Mouse (Mus musculus): ENCODE data around the gene Vps53. TPM values are rescaled to one million over a fixed set of nuclear protein-coding genes. Genes with fewer than 3 reads are reported as not detected.
A peak's percentile ranks its signal among the peaks of the same experiment; 100 is the strongest.
"Not testable (repeated sequence)": the region's sequence is repeated elsewhere in the genome, so short reads cannot be mapped to it uniquely, and the experiment has no call there.

Vps53 gene
- polyA plus RNA-seq, 1 experiment from 2014 or later, result 34.5 TPM

GRCm38 (mm10) chr11:76008162-76008561 lies 171.3 kb downstream of the Vps53 start:
- ATAC-seq (ENCODE audit: insufficient read depth) (no peak), DNase-seq (no peak)
- 71% methylated on average over 2 of the region's 2 CpGs for WGBS
- no peak overlapping the region for H3K27ac ChIP-seq (ENCODE audit: low read depth)
- no peak for TF ChIP-seq CTCF (IDR thresholded peaks at IDR 0.05; ENCODE audit: low read depth)
- no peak overlapping the region for H3K9ac ChIP-seq
- no peak overlapping the region for H3K4me3 ChIP-seq (ENCODE audit: low read depth, low read length)
- no peaks in the 10 kb centered on the region for H3K4me1 ChIP-seq (ENCODE audit: insufficient read depth)
- H3K9me3 ChIP-seq (ENCODE audit: low read depth, low read length), result no peaks in the 10 kb centered on the region
- H3K36me3 ChIP-seq (ENCODE audit: insufficient read depth), result no peaks in the 10 kb centered on the region
- H3K4me2 ChIP-seq, result no peak overlapping the region
- H3K27me3 ChIP-seq (ENCODE audit: insufficient read depth, low read length), result no peaks in the 10 kb centered on the region

GRCm38 (mm10) chr11:76004276-76004675 lies 175.2 kb downstream of the Vps53 start:
- not testable (repeated sequence) for H3K27ac ChIP-seq (ENCODE audit: low read depth); H3K4me3 ChIP-seq (ENCODE audit: low read depth, low read length); H3K4me1 ChIP-seq (ENCODE audit: insufficient read depth); H3K27me3 ChIP-seq (ENCODE audit: insufficient read depth, low read length); H3K4me2 ChIP-seq; H3K36me3 ChIP-seq (ENCODE audit: insufficient read depth); H3K9ac ChIP-seq; ATAC-seq (ENCODE audit: insufficient read depth); DNase-seq; H3K9me3 ChIP-seq (ENCODE audit: low read depth, low read length)
- WGBS, result 94% methylated on average over 7 of the region's 7 CpGs

- ATAC-seq (ENCODE audit: insufficient read depth) (no peak), DNase-seq (peak; percentile 55)
- Histone ChIP-seq H3K4me2 (no peak overlapping the region), H3K27me3 (ENCODE audit: insufficient read depth, low read length) (0 out of 2 replicates have a peak, but pooled peaks cover 3% of the 10 kb centered on the region), H3K27ac (ENCODE audit: low read depth) (no peak overlapping the region), H3K36me3 (ENCODE audit: insufficient read depth) (no peaks in the 10 kb centered on the region), H3K4me1 (ENCODE audit: insufficient read depth) (no peaks in the 10 kb centered on the region), H3K4me3 (ENCODE audit: low read depth, low read length) (no peak overlapping the region), H3K9me3 (ENCODE audit: low read depth, low read length) (no peaks in the 10 kb centered on the region), H3K9ac (no peak overlapping the region)
- WGBS, result 29% methylated on average over 3 of the region's 3 CpGs
- peak; percentile 53 for TF ChIP-seq CTCF (IDR thresholded peaks at IDR 0.05; ENCODE audit: low read depth)
Measured at GRCm38 (mm10) chr11:76001237-76001878, 178.1 kb downstream of the Vps53 start.

GRCm38 (mm10) chr11:76000701-76001100 lies 178.7 kb downstream of the Vps53 start:
- Histone ChIP-seq H3K4me1 (ENCODE audit: insufficient read depth) (no peaks in the 10 kb centered on the region), H3K27me3 (ENCODE audit: insufficient read depth, low read length) (0 out of 2 replicates have a peak, but pooled peaks cover 3% of the 10 kb centered on the region), H3K9ac (no peak overlapping the region), H3K27ac (ENCODE audit: low read depth) (no peak overlapping the region), H3K4me3 (ENCODE audit: low read depth, low read length) (no peak overlapping the region), H3K4me2 (no peak overlapping the region), H3K9me3 (ENCODE audit: low read depth, low read length) (no peaks in the 10 kb centered on the region), H3K36me3 (ENCODE audit: insufficient read depth) (no peaks in the 10 kb centered on the region)
- no peak for TF ChIP-seq CTCF (IDR thresholded peaks at IDR 0.05; ENCODE audit: low read depth)
- WGBS, result 75% methylated on average over 5 of the region's 5 CpGs
- ATAC-seq (ENCODE audit: insufficient read depth), result no peak
- DNase-seq, result no peak

GRCm38 (mm10) chr11:75999440-76000155 lies 179.8 kb downstream of the Vps53 start, which contains the start of gene 1700016K19Rik:
TSS of gene 1700016K19Rik (plus strand) at chr11:75999912.
- peak; percentile 79 for TF ChIP-seq CTCF (IDR thresholded peaks at IDR 0.05; ENCODE audit: low read depth)
- no peaks in the 10 kb centered on the region for H3K9me3 ChIP-seq (ENCODE audit: low read depth, low read length)
- H3K27me3 ChIP-seq (ENCODE audit: insufficient read depth, low read length), result 0 out of 2 replicates have a peak, but pooled peaks cover 3% of the 10 kb centered on the region
- peak within 1 kb of the TSS; percentile 59 for H3K4me3 ChIP-seq (ENCODE audit: low read depth, low read length)
- H3K27ac ChIP-seq (ENCODE audit: low read depth), result no peak within 1 kb of the TSS
- H3K36me3 ChIP-seq (ENCODE audit: insufficient read depth), result no peaks in the 10 kb centered on the region
- peak; percentile 88 for DNase-seq
- no peaks in the 10 kb centered on the region for H3K4me1 ChIP-seq (ENCODE audit: insufficient read depth)
- H3K4me2 ChIP-seq, result peak within 1 kb of the TSS; percentile 84
- peak within 1 kb of the TSS; percentile 49 for H3K9ac ChIP-seq
- peak; percentile 85 for ATAC-seq (ENCODE audit: insufficient read depth)
- 11% methylated on average over 36 of the region's 36 CpGs for WGBS

Other genes with a start within 250 kb of the Vps53 start
- 5.3 and 6.7 TPM in 2 replicates for gene Rph3al, start 241.2 kb downstream of the Vps53 start, polyA plus RNA-seq (2014; fragmentation: Nextera tagmentation; extraction: Ambion mirVana)
- gene 1700016K19Rik, start 179.7 kb downstream of the Vps53 start, polyA plus RNA-seq (2014; fragmentation: Nextera tagmentation; extraction: Ambion mirVana), result 1.6 and 2.2 TPM in 2 replicates
- gene Rflnb, start 151.9 kb downstream of the Vps53 start, polyA plus RNA-seq (2014; fragmentation: Nextera tagmentation; extraction: Ambion mirVana), result 47.6 and 51.0 TPM in 2 replicates
- gene Fam57a, start within 50 bp of the Vps53 start, polyA plus RNA-seq (2014; fragmentation: Nextera tagmentation; extraction: Ambion mirVana), result 38.3 and 39.8 TPM in 2 replicates
- gene Dbil5, start 38.0 kb upstream of the Vps53 start, polyA plus RNA-seq (2014; fragmentation: Nextera tagmentation; extraction: Ambion mirVana), result 0.60 and 1.6 TPM in 2 replicates
- 45.6 and 45.8 TPM in 2 replicates for gene Gemin4, start 38.0 kb upstream of the Vps53 start, polyA plus RNA-seq (2014; fragmentation: Nextera tagmentation; extraction: Ambion mirVana)
- gene Mrm3, start 64.1 kb upstream of the Vps53 start, polyA plus RNA-seq (2014; fragmentation: Nextera tagmentation; extraction: Ambion mirVana), result 21.7 and 24.3 TPM in 2 replicates
- gene Glod4, start 64.1 kb upstream of the Vps53 start, polyA plus RNA-seq (2014; fragmentation: Nextera tagmentation; extraction: Ambion mirVana), result 131 and 152 TPM in 2 replicates
- gene Nxn, start 219.5 kb upstream of the Vps53 start, polyA plus RNA-seq (2014; fragmentation: Nextera tagmentation; extraction: Ambion mirVana), result 29.8 and 31.5 TPM in 2 replicates
- gene Timm22, start 227.3 kb upstream of the Vps53 start, polyA plus RNA-seq (2014; fragmentation: Nextera tagmentation; extraction: Ambion mirVana), result 120 and 127 TPM in 2 replicates

All from lung, embryonic 14.5 days (tissue).